Mouse (Mus musculus): Measurements from ENCODE around the gene Ints6l. TPM values are rescaled to one million over a fixed set of nuclear protein-coding genes. Genes with fewer than 3 reads are reported as not detected.

Ints6l gene
- polyA plus RNA-seq, 1 experiment from 2014 or later, result 20.3 TPM

Other genes starting within 250 kb of the Ints6l start
- not detected in 2 replicates for gene Gm773, start 242.0 kb upstream of the Ints6l start, polyA plus RNA-seq (2015; fragmentation: Nextera tagmentation; extraction: Ambion mirVana)
- 5.9 and 6.7 TPM in 2 replicates for gene Zfp449, start 108.5 kb upstream of the Ints6l start, polyA plus RNA-seq (2015; fragmentation: Nextera tagmentation; extraction: Ambion mirVana)
- 49.2 and 58.7 TPM in 2 replicates for gene Smim10l2a, start 80.3 kb upstream of the Ints6l start, polyA plus RNA-seq (2015; fragmentation: Nextera tagmentation; extraction: Ambion mirVana)
- gene Gm2174, start 6.9 kb upstream of the Ints6l start, polyA plus RNA-seq (2015; fragmentation: Nextera tagmentation; extraction: Ambion mirVana), result 1.3 and 2.0 TPM in 2 replicates
- gene Gm10477, start 69.9 kb downstream of the Ints6l start, polyA plus RNA-seq (2015; fragmentation: Nextera tagmentation; extraction: Ambion mirVana), result not detected in 2 replicates
- 0.15 TPM in 1 of 2 replicates, not detected in the other for gene Gm648, start 94.7 kb downstream of the Ints6l start, polyA plus RNA-seq (2015; fragmentation: Nextera tagmentation; extraction: Ambion mirVana)
- gene Mmgt1, start 143.2 kb downstream of the Ints6l start, polyA plus RNA-seq (2015; fragmentation: Nextera tagmentation; extraction: Ambion mirVana), result 52.9 and 57.8 TPM in 2 replicates
- gene Slc9a6, start 154.9 kb downstream of the Ints6l start, polyA plus RNA-seq (2015; fragmentation: Nextera tagmentation; extraction: Ambion mirVana), result 75.7 and 79.0 TPM in 2 replicates

Measured in hindbrain, embryonic 16.5 days (tissue).